Mouse (Mus musculus): ENCODE measurements around the gene Gucd1.
"Not testable (repeated sequence)": the region's sequence is repeated elsewhere in the genome, so short reads cannot be mapped to it uniquely, and the experiment has no call there.

The Gucd1 gene

GRCm38 (mm10) chr10:75511897-75512296 lies 5.9 kb downstream of the Gucd1 start:
- in situ Hi-C loops (cut with MboI; ENCODE audit: low pct_unique_long_range_greater_than_20kb in 1 of 2, low sequenced_read_pairs in 2 of 2, unreplicated experiment in 1 of 2) = no loop called here

GRCm38 (mm10) chr10:75511060-75511459 lies 6.7 kb downstream of the Gucd1 start:
- in situ Hi-C loops (cut with MboI; ENCODE audit: low pct_unique_long_range_greater_than_20kb in 1 of 2, low sequenced_read_pairs in 2 of 2, unreplicated experiment in 1 of 2) = no loop called here

GRCm38 (mm10) chr10:75510446-75510845 lies 7.3 kb downstream of the Gucd1 start:
- in situ Hi-C loops (cut with MboI; ENCODE audit: low pct_unique_long_range_greater_than_20kb in 1 of 2, low sequenced_read_pairs in 2 of 2, unreplicated experiment in 1 of 2) = no loop called here

- in situ Hi-C loops (cut with MboI; ENCODE audit: low pct_unique_long_range_greater_than_20kb in 1 of 2, low sequenced_read_pairs in 2 of 2, unreplicated experiment in 1 of 2) = not testable (repeated sequence)
Measured at GRCm38 (mm10) chr10:75505928-75506327, 11.8 kb downstream of the Gucd1 start.

DNA sequence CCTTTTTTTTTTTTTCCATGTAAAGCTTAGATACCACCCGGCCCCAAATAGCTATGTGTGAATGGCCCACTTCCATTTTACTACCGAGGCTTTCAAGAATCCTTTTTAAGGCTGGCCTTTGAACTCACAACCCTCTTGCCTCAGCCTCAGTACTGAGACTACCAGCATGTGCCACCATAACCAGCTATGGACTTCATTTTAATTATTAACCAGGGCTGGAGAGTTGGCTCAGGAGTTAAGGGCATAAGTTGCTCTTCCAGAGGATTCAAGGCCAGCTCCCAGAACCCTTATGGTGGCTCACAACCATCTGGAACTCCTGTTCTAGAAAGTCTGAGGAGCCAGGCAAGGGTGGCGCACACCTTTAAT lies 12.7 kb downstream of the Gucd1 start:
- in situ Hi-C loops (cut with MboI; ENCODE audit: low pct_unique_long_range_greater_than_20kb in 1 of 2, low sequenced_read_pairs in 2 of 2, unreplicated experiment in 1 of 2) = no loop called here

DNA sequence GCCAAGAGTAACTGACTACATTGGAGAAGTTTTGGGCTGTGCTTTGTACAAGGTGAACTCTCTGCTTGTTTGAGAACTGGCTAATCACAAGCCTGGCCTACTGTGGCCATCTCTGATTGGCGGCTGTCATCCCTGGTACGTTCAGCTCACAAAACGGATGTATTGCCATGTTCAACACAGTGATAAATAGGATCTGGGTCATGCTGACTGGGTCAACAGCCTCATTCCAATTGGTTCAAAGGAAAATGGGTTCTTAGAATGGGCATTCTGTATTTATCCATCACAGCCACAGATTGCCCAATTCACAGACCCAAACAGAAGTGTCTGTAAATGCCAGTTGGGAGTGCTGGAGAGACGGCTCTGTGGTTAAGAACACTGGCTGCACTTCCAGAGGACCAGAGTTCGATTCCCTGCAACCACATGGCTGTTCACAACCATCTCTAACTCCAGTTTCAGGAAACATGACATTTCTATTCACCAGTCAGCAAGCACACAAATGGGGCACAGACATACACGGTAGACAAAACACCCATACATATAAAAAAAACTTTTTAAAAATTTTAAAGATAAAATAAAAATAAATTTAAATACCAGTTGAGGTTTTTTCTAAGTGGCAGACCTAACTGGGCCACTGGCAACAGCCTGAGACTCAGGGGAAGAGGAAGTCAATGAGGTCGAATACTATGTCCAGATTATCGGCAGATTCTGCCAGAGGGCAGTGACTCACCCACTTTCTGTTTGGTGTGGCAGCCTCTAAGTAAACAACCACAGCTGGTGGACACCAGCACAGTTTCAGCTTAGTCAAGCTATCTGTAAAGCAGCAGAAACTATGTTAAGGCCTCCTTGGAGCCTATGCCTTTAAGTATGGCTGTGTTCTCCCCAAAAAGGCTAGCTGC lies 13.3 kb downstream of the Gucd1 start:
- in situ Hi-C loops (cut with MboI; ENCODE audit: low pct_unique_long_range_greater_than_20kb in 1 of 2, low sequenced_read_pairs in 2 of 2, unreplicated experiment in 1 of 2) = no loop called here

DNA sequence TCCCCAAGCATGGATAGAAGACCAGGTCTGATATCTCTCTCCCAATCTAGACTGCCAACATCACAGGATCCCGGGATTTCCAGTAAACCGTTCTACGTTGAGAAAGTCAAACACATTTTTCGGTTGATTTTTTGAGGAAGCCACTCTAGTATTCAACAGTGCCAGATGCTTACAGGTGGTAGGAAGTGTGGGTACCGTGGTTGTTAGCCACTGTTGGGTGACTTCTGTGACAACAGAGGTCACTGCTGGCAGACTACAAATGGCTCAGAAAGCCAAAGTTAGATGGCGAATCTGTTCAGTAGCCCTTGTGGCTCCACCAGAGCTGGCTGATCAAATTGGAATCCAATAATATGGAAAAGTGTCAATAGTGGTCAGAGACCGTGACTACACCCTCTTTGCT lies 14.1 kb downstream of the Gucd1 start:
- in situ Hi-C loops (cut with MboI; ENCODE audit: low pct_unique_long_range_greater_than_20kb in 1 of 2, low sequenced_read_pairs in 2 of 2, unreplicated experiment in 1 of 2) = no loop called here

DNA sequence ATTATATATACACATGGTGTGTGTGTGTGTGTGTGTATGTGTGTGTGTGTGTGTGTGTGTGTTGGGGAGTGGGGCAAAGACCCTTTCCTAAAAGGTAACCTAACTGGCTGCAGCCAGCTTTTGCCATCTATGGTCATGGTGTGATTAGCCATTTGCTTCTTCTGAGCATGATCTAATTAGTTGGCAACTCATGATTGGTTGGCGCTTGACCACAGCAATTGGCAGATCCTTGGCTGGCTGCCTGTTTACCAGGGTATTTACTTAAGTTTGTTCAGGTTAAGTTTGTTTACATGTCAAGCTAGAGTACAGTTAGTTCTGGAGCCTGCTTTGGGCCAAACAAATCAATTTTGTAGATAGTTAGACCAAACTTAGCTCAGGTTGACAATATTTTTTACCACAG lies 16.1 kb downstream of the Gucd1 start:
- in situ Hi-C loops (cut with MboI; ENCODE audit: low pct_unique_long_range_greater_than_20kb in 1 of 2, low sequenced_read_pairs in 2 of 2, unreplicated experiment in 1 of 2) = no loop called here

DNA sequence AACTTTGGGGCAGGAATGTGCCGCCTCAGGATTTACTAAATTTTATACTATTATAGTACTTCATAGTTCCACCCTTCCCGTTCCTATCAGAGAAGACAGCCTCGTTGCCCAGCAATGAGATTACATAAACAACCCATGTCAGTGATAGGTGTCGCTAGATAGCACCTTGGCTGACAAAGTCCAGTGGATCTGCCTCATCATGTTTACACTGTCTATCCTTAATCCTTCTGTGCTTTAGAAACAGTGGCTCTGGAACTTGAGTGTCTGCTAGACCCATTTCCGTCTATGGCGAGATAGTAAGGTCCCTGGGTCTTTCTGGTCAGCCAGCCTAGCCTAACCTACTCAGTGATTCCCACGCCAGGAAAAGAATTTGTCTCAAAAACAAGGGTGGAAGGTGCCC lies 17.4 kb downstream of the Gucd1 start:
- in situ Hi-C loops (cut with MboI; ENCODE audit: low pct_unique_long_range_greater_than_20kb in 1 of 2, low sequenced_read_pairs in 2 of 2, unreplicated experiment in 1 of 2) = no loop called here

DNA sequence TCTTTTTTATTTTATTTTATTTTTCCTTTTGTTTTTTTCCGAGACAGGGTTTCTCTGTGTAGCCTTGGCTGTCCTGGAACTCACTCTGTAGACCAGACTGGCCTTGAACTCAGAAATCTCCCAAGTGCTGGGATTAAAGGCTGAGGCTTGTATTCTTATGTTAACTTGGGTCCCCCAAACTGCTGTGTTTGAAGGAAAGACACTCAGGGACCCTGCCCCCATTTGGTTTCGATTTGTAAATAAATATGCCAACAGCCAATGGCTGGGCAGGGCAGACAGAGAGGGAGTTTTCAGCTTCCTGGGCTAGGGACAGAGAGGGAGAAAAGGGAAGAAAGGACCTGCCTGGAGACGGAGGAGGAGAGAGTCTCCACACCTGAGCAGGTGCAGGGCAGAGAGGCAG lies 18.0 kb downstream of the Gucd1 start:
- in situ Hi-C loops (cut with MboI; ENCODE audit: low pct_unique_long_range_greater_than_20kb in 1 of 2, low sequenced_read_pairs in 2 of 2, unreplicated experiment in 1 of 2) = no loop called here

- in situ Hi-C loops (cut with MboI; ENCODE audit: low pct_unique_long_range_greater_than_20kb in 1 of 2, low sequenced_read_pairs in 2 of 2, unreplicated experiment in 1 of 2) = not testable (repeated sequence)
Measured at GRCm38 (mm10) chr10:75499214-75499613, 18.6 kb downstream of the Gucd1 start.

DNA sequence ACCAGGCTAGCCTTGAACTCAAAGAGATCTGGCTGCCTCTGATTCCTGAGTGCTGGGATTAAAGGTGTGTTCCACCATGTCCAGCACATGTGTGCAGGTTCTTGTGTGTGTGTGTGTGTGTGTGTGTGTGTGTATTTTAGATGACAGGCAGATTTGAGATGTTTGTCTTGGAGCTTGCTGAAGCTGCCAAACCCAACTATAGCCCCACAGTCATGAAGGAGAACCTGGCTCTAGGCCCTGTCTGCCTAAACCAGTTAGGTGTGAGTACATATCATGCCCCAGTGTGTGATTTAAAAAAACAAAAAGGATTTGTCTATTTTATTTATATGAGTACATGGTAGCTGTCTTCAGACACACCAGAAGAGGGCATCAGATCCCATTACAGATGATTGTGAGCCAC lies 21.9 kb downstream of the Gucd1 start:
- in situ Hi-C loops (cut with MboI; ENCODE audit: low pct_unique_long_range_greater_than_20kb in 1 of 2, low sequenced_read_pairs in 2 of 2, unreplicated experiment in 1 of 2) = no loop called here

DNA sequence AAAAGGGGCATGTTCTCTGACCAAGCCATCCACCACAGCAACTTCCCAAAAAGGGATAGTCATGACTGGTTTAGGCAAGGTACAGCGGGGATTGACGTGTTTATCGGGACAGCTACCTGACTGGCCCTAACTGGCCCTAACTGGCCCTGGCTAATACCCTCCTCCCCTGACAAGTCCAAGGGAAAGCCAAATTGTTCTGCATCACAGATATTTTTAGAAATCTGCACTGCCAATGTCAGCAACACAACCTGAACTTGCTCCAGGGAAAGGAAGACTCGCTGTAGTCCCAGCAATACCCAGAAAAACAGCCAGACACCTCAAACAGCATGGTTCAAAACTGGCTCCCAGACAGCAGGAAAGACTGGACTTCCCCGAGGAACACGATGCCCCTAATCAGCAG lies 22.5 kb downstream of the Gucd1 start:
- in situ Hi-C loops (cut with MboI; ENCODE audit: low pct_unique_long_range_greater_than_20kb in 1 of 2, low sequenced_read_pairs in 2 of 2, unreplicated experiment in 1 of 2) = no loop called here

- in situ Hi-C loops (cut with MboI; ENCODE audit: low pct_unique_long_range_greater_than_20kb in 1 of 2, low sequenced_read_pairs in 2 of 2, unreplicated experiment in 1 of 2) = no loop called here
Measured at GRCm38 (mm10) chr10:75491936-75492262, 25.9 kb downstream of the Gucd1 start.

GRCm38 (mm10) chr10:75491234-75491935 lies 26.4 kb downstream of the Gucd1 start:
- in situ Hi-C loops (cut with MboI; ENCODE audit: low pct_unique_long_range_greater_than_20kb in 1 of 2, low sequenced_read_pairs in 2 of 2, unreplicated experiment in 1 of 2) = no loop called here

- in situ Hi-C loops (cut with MboI; ENCODE audit: low pct_unique_long_range_greater_than_20kb in 1 of 2, low sequenced_read_pairs in 2 of 2, unreplicated experiment in 1 of 2) = no loop called here
Measured at GRCm38 (mm10) chr10:75490731-75491130, 27.0 kb downstream of the Gucd1 start.

DNA sequence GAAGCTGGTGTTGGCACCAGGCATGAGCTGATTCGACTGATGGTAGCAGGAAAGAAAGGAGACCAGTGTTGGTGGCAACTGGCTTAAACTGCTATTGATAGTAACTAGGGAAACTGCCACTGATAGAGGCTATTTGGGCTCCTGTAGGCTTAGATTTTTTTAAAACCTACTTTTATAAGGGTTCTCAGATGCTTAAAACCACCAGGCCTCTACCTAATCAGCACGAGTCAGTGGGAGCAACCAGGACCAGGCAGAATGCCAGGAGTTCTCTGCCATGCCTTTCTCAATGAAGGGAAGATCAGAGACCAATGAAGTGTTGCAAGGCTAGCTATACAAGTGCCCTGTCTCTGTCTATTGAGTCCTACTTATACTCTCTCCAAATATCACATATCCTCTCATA lies 28.2 kb downstream of the Gucd1 start:
- in situ Hi-C loops (cut with MboI; ENCODE audit: low pct_unique_long_range_greater_than_20kb in 1 of 2, low sequenced_read_pairs in 2 of 2, unreplicated experiment in 1 of 2) = loop anchor here in 1 of 2 experiments (5.0 kb wide), 1 partner anchor 47 kb away; no protein-coding TSS in a partner anchor

DNA sequence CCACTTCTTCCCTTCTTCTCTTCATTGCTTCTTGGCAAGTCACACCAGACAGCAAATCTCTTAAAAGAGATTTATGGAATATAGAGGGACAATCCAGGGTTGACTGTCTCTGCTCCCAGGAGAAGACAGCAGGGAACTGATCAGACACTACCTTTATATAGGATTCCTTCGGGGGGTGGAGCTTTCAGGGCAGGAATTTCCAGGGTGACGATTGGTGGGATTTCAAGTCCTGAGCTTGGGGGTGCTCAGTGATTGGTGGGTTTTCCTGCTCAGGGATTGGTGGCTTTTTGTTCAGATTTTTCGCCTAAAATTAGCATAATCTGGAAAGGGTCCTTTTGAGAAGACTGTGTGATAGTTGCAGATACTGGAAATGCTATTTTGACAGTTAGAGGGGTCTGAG lies 30.6 kb downstream of the Gucd1 start:
- in situ Hi-C loops (cut with MboI; ENCODE audit: low pct_unique_long_range_greater_than_20kb in 1 of 2, low sequenced_read_pairs in 2 of 2, unreplicated experiment in 1 of 2) = loop anchor here in 1 of 2 experiments (5.0 kb wide), 1 partner anchor 45 kb away; no protein-coding TSS in a partner anchor

- in situ Hi-C loops (cut with MboI; ENCODE audit: low pct_unique_long_range_greater_than_20kb in 1 of 2, low sequenced_read_pairs in 2 of 2, unreplicated experiment in 1 of 2) = loop anchor here in 1 of 2 experiments (5.0 kb wide), 1 partner anchor 44 kb away; no protein-coding TSS in a partner anchor
Measured at GRCm38 (mm10) chr10:75486086-75486979, 31.4 kb downstream of the Gucd1 start.
